Mouse (Mus musculus): ENCODE results near the gene Sik1. TPM values are rescaled to one million over a fixed set of nuclear protein-coding genes. Genes with fewer than 3 reads are reported as not detected.

The Sik1 gene
- polyA plus RNA-seq, 2 experiments: 2.6 to 3.0 TPM

DNA sequence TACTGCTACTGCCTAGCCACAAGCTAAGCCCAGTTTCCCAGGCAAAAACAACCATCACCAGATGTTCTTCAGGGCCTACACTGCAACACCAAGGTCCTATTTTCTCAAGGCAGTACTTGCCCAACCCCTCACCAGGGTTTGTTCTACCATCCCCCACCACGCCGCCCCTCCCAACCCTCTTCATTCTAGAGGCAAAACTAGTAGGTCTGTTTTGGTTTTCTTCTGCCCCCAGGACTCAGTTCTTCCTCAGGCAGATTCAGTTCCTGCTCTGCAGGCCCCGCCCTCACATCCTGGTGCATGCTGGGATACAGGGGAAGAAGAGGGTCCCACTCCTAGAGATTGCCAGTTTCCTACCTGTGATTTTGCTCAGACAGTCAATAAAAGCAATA is 14.2 kb downstream of the Sik1 start:
- Histone ChIP-seq H3K27ac (no peak overlapping the region), H3K9me3 (ENCODE audit: control insufficient read depth, low read length) (no peaks in the 10 kb centered on the region), H3K9ac (replicated peaks) (no peak overlapping the region), H3K4me1 (replicated peaks; ENCODE audit: control insufficient read depth in 2 of 2, insufficient read depth in 2 of 2, low read length in 1 of 2) (peaks cover 0 to 11% of the 10 kb centered on the region in 2 experiments; a peak in 2 of 4 replicates), H3K4me2 (ENCODE audit: low read depth) (no peak overlapping the region), H3K4me3 (ENCODE audit: insufficient read depth in 1 of 2, low read depth in 2 of 2, low read length in 2 of 2) (no peak overlapping the region), H3K36me3 (replicated peaks; ENCODE audit: control insufficient read depth, insufficient read depth, low read depth) (no peaks in the 10 kb centered on the region), H3K27me3 (ENCODE audit: control insufficient read depth, insufficient read depth, low read length) (no peaks in the 10 kb centered on the region)
- DNase-seq (ENCODE audit: low read depth in 3 of 3, low spot score in 3 of 3): no peak
- ATAC-seq (ENCODE audit: insufficient read depth): no peak
- WGBS (ENCODE audit: insufficient replicate concordance): 39% methylated on average over 3 of the region's 3 CpGs
- no peak for TF ChIP-seq CTCF (IDR thresholded peaks at IDR 0.05; ENCODE audit: low read depth)
- no peak for TF ChIP-seq EP300 (IDR thresholded peaks at IDR 0.05; ENCODE audit: low read depth)

DNA sequence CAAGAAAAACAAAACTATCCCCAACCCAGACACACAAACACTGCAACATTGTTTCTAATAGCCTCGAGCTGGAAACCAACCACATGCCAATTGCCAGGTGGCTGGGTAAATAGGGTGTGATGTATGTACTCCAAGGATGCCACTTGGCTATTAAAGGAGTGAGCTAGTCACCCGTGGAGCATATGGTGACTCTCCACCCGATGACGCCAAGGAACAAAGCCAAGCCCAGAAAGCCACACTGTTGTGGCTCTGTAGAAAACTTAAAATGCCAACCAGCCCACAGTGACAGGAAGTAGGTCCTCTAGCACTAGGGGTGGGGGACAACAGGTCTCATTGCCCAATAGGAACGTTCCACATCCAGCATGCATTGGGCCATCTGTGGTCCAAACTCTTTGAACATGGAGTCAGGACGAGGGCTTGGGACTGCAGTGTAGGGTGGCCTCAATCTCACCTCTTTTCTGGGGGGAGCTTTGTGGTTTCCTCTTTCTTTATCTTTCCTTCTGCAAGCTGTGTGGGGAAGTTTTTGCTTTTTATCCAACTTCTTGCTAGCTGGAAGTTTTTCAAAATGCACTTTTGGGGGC is 15.1 kb downstream of the Sik1 start:
- Histone ChIP-seq H3K36me3 (replicated peaks; ENCODE audit: control insufficient read depth, insufficient read depth, low read depth) (no peaks in the 10 kb centered on the region), H3K4me3 (ENCODE audit: insufficient read depth in 1 of 2, low read depth in 2 of 2, low read length in 2 of 2) (no peak overlapping the region), H3K4me2 (ENCODE audit: low read depth) (no peak overlapping the region), H3K9me3 (ENCODE audit: control insufficient read depth, low read length) (no peaks in the 10 kb centered on the region), H3K4me1 (replicated peaks; ENCODE audit: control insufficient read depth in 2 of 2, insufficient read depth in 2 of 2, low read length in 1 of 2) (peaks cover 0 to 11% of the 10 kb centered on the region in 2 experiments; a peak in 2 of 4 replicates), H3K27ac (no peak overlapping the region), H3K9ac (replicated peaks) (no peak overlapping the region), H3K27me3 (ENCODE audit: control insufficient read depth, insufficient read depth, low read length) (no peaks in the 10 kb centered on the region)
- TF ChIP-seq EP300 (IDR thresholded peaks at IDR 0.05; ENCODE audit: low read depth): no peak
- TF ChIP-seq CTCF (IDR thresholded peaks at IDR 0.05; ENCODE audit: low read depth): no peak
- WGBS (ENCODE audit: insufficient replicate concordance): 13% methylated on average over 6 of the region's 6 CpGs
- no peak for DNase-seq (ENCODE audit: low read depth in 3 of 3, low spot score in 3 of 3)
- ATAC-seq (ENCODE audit: insufficient read depth): no peak

DNA sequence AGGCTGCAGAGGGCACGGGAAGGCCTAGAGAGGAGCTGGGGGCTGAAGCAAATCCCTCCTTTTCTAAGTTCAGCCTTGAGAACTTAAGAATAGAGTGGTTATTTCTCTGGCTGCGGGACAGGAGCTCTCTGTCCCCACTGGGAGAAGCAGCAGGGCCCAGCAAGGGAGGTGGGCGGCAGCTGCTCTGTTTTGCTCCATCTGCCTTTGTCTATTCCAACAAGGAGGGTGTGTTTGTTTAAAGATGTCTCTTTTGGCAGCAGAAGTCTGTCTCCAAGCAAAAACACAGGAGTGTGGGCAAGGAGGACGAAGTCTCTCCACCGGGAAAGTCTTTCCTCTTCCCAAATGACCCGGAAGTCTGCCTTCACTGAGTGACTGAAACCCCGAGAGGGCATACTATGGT is 18.8 kb downstream of the Sik1 start:
- no peaks in the 10 kb centered on the region for H3K9me3 ChIP-seq (ENCODE audit: control insufficient read depth, low read length)
- WGBS (ENCODE audit: insufficient replicate concordance): 72% methylated on average over 7 of the region's 7 CpGs
- no peak for DNase-seq (ENCODE audit: low read depth in 3 of 3, low spot score in 3 of 3)
- H3K36me3 ChIP-seq (replicated peaks; ENCODE audit: control insufficient read depth, insufficient read depth, low read depth): no peaks in the 10 kb centered on the region
- H3K27me3 ChIP-seq (ENCODE audit: control insufficient read depth, insufficient read depth, low read length): no peaks in the 10 kb centered on the region
- no peak overlapping the region for H3K4me3 ChIP-seq (ENCODE audit: insufficient read depth in 1 of 2, low read depth in 2 of 2, low read length in 2 of 2)
- H3K9ac ChIP-seq (replicated peaks): no peak overlapping the region
- ATAC-seq (ENCODE audit: insufficient read depth): no peak
- peaks cover 0 to 16% of the 10 kb centered on the region in 2 experiments; a peak in 2 of 4 replicates for H3K4me1 ChIP-seq (replicated peaks; ENCODE audit: control insufficient read depth in 2 of 2, insufficient read depth in 2 of 2, low read length in 1 of 2)
- TF ChIP-seq CTCF (IDR thresholded peaks at IDR 0.05; ENCODE audit: low read depth) (no peak), EP300 (IDR thresholded peaks at IDR 0.05; ENCODE audit: low read depth) (no peak)
- no peak overlapping the region for H3K4me2 ChIP-seq (ENCODE audit: low read depth)
- no peak overlapping the region for H3K27ac ChIP-seq

- H3K36me3 ChIP-seq (replicated peaks; ENCODE audit: control insufficient read depth, insufficient read depth, low read depth): no peaks in the 10 kb centered on the region
- no peak for DNase-seq (ENCODE audit: low read depth in 3 of 3, low spot score in 3 of 3)
- no peak for ATAC-seq (ENCODE audit: insufficient read depth)
- H3K27ac ChIP-seq: no peak overlapping the region
- H3K4me3 ChIP-seq (ENCODE audit: insufficient read depth in 1 of 2, low read depth in 2 of 2, low read length in 2 of 2): no peak overlapping the region
- no peaks in the 10 kb centered on the region for H3K27me3 ChIP-seq (ENCODE audit: control insufficient read depth, insufficient read depth, low read length)
- 54% methylated on average over 2 of the region's 2 CpGs for WGBS (ENCODE audit: insufficient replicate concordance)
- H3K9me3 ChIP-seq (ENCODE audit: control insufficient read depth, low read length): no peaks in the 10 kb centered on the region
- H3K9ac ChIP-seq (replicated peaks): no peak overlapping the region
- TF ChIP-seq CTCF (IDR thresholded peaks at IDR 0.05; ENCODE audit: low read depth): no peak
- TF ChIP-seq EP300 (IDR thresholded peaks at IDR 0.05; ENCODE audit: low read depth): no peak
- H3K4me2 ChIP-seq (ENCODE audit: low read depth): no peak overlapping the region
- peaks cover 0 to 15% of the 10 kb centered on the region in 2 experiments; a peak in 2 of 4 replicates for H3K4me1 ChIP-seq (replicated peaks; ENCODE audit: control insufficient read depth in 2 of 2, insufficient read depth in 2 of 2, low read length in 1 of 2)
These were observed 19.4 kb downstream of the Sik1 start for GRCm38 (mm10) chr17:31836264-31836607.

DNA sequence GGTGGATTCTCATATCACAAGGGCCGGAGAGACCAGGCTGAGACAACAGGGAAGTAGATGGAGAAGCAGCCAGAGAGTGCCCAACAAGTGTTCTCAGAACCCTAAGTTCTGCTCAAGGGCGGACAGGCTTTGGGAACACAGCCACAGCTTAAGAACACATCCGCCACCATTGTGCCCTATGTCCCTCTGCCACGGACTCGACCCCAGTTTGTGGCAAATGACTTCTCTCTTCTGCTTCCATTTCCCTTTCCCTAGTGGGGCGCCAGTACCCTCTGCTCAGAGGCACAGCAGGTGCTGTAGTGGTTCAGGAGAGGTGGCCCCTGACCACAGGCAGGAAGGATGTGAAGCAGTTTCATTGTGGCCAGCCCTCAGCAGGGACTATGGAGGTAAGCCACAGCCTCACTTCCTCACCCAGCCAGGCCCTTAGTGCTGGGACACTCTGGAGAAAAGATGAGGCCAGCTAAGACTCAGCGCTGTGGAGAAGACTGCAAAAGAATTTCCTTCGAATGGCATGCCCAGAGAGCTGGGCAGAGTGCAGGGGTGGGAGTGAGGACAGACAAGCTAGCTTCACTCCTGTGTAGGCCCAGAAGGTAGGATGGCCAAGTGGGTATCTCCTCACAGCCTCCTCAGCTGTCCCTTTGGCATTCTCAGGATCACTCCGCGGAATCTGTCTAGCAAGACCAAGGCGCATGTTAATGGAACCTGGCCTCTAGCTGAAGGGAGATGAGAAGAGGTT is 19.9 kb downstream of the Sik1 start:
- WGBS (ENCODE audit: insufficient replicate concordance): 50% methylated on average over 11 of the region's 11 CpGs
- no peak overlapping the region for H3K4me3 ChIP-seq (ENCODE audit: insufficient read depth in 1 of 2, low read depth in 2 of 2, low read length in 2 of 2)
- DNase-seq (ENCODE audit: low read depth in 3 of 3, low spot score in 3 of 3) (no peak), ATAC-seq (ENCODE audit: insufficient read depth) (no peak)
- H3K9ac ChIP-seq (replicated peaks): no peak overlapping the region
- H3K36me3 ChIP-seq (replicated peaks; ENCODE audit: control insufficient read depth, insufficient read depth, low read depth): no peaks in the 10 kb centered on the region
- no peak overlapping the region for H3K27ac ChIP-seq
- H3K9me3 ChIP-seq (ENCODE audit: control insufficient read depth, low read length): no peaks in the 10 kb centered on the region
- TF ChIP-seq CTCF (IDR thresholded peaks at IDR 0.05; ENCODE audit: low read depth) (no peak), EP300 (IDR thresholded peaks at IDR 0.05; ENCODE audit: low read depth) (no peak)
- H3K27me3 ChIP-seq (ENCODE audit: control insufficient read depth, insufficient read depth, low read length): no peaks in the 10 kb centered on the region
- H3K4me1 ChIP-seq (replicated peaks; ENCODE audit: control insufficient read depth in 2 of 2, insufficient read depth in 2 of 2, low read length in 1 of 2): peaks cover 0 to 15% of the 10 kb centered on the region in 2 experiments; a peak in 2 of 4 replicates
- no peak overlapping the region for H3K4me2 ChIP-seq (ENCODE audit: low read depth)

All from liver, embryonic 14.5 days (tissue).